Mouse (Mus musculus): Measurements from ENCODE around the gene Xlr5a.
"Not testable (repeated sequence)": the region's sequence is repeated elsewhere in the genome, so short reads cannot be mapped to it uniquely, and the experiment has no call there.

Gene Xlr5a

DNA sequence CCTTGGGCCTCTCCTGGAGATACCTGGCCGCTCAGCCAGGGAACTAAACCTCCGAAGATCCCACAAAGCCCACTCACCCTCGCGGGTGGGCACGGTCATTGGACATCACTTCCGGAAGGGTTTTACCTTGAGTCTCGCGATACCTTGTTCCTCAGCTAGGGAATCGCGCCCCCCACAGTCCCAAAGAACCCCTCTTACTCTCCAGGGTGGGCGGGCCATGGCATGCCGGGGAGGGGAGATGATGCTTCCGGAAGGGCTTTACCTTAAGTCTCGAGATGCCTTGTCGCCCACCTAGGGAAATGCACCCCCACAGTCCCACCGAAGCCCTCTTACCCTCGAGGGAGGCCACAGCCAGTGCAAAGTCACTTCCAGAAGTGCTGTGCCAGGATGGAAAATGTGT is at the start of gene Xlr5a, which contains the start of gene Xlr5c:
Gene Xlr5a (minus strand): TSS at position 101 of the 400 bp plus-strand sequence.
Gene Xlr5c (minus strand): TSS at position 101 of the 400 bp plus-strand sequence.
- not testable (repeated sequence) for DNase-seq (ENCODE audit: low spot score)

GRCm38 (mm10) chrX:73342483-73342895 is 49.7 kb upstream of the Xlr5a start, which contains the start of gene Zfp275:
Zfp275 (plus strand) TSS chrX:73342621.
- DNase-seq (ENCODE audit: low spot score): peak; percentile 57

DNA sequence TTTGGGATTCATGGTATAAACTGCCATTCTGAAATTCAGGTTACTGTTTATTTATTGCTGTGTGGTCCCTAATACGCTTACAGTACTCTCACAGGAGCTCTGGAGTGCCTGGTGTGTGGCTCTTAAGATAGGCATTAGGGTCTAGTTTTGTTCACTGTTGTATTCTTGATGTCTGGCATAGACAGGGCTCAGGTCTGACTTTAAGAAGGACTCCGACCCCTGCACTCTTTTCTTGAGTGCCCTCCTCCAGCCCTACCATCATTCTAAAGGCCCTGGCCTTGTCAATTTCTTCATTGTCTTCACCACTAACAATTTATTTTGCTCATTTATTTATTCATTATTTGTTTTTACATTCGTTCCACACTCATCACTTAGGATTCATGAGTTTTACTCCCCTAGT is 49.3 kb upstream of the Xlr5a start:
- no peak for DNase-seq (ENCODE audit: low spot score)

- no peak for DNase-seq (ENCODE audit: low spot score)
These were observed 48.7 kb upstream of the Xlr5a start for GRCm38 (mm10) chrX:73341473-73341872.

DNA sequence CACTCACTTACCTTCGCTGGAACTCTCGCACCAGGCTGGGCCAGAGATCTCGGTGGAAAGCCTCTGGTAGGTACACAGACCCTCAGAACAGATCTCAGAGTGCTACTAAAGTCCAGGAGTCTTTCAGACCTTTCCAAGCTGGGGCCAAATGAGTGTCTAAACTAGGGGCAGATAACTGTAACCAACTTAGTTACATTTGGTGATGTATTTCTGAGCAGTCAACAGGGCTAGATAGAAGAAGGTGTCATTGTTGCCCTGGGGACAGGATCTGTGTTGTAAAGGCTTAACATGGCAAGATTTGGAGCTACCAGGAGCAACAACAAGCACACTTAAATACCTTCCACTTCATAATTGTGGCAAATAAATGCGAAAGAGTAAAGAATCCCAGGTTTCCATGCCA is 44.0 kb upstream of the Xlr5a start, which contains the start of gene Gm45015:
Gene Gm45015 (minus strand): TSS at position 101 of the 400 bp plus-strand sequence.
- no peak for DNase-seq (ENCODE audit: low spot score)

- DNase-seq (ENCODE audit: low spot score): no peak
These were observed 40.8 kb upstream of the Xlr5a start for GRCm38 (mm10) chrX:73333548-73333947.

- DNase-seq (ENCODE audit: low spot score): no peak
These were observed 34.4 kb upstream of the Xlr5a start for GRCm38 (mm10) chrX:73327215-73327614.

- no peak for DNase-seq (ENCODE audit: low spot score)
These were observed 28.3 kb upstream of the Xlr5a start for GRCm38 (mm10) chrX:73321029-73321428.

GRCm38 (mm10) chrX:73312522-73312921 is 19.7 kb upstream of the Xlr5a start:
- DNase-seq (ENCODE audit: low spot score): peak; percentile 8

DNA sequence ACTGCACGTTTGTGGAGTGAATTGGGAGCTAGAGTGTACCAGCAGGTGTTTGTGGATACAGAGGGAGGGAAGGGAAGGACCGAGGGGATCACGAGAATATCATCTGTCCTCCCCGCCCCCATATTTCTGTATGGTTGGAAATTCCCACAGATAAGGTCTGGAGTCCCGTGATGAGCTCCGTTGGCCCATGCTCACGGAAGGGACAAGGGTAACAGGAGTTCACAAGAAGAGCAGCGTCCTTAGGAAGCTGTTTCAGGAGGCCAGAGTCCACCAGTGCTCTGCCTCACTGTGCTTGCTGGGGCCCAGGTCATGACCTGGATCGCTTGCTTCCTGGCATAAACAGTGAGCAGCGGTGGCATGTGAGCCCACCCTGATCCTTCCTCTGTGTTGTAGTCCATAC is 3.0 kb upstream of the Xlr5a start:
- not testable (repeated sequence) for DNase-seq (ENCODE audit: low spot score)

DNA sequence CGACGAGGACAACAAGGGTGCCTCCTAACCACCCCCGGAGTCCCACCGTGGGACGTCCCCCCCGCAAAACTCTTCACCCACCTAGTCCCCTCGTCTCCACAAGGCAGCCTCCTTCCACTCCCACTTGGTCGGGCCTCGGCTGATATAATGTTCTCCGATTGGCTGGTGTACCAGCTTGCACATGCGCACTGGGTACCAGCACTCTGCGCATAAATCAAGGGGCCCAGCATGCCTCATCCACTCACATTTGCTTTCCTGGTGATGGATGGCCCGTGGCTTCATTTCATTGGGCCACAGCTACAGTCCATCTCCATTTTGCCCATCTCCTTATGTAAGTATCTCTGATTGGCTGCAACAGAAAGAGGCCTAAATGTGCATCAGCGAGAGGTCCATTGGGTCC is 27.5 kb downstream of the Xlr5a start, which contains the start of gene Xlr3c:
Gene Xlr3c (minus strand): TSS at position 121 of the 400 bp plus-strand sequence.
- not testable (repeated sequence) for DNase-seq (ENCODE audit: low spot score)

DNA sequence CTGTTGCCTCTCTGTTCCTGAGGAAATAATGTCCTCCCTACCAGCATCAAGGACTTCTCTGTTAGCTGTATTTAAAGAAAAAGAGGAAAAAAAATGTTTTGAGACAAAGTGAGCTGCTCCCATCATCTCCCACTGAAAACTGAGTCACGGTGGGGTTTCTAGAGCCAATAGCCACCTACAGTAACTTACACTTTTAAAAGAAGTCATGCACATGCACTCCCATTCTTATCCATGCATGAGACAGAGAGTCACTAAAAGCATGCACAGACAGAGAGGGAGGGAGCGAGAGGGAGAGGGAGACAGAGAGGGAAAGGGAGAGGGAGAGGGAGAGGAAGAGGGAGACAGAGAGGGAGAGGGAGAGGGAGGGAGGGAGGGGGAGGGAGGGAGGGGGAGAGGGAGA is 30.3 kb downstream of the Xlr5a start:
- DNase-seq (ENCODE audit: low spot score): not testable (repeated sequence)

- DNase-seq (ENCODE audit: low spot score): not testable (repeated sequence)
These were observed 49.9 kb downstream of the Xlr5a start, which contains the start of gene Xlr4c for GRCm38 (mm10) chrX:73242821-73243325. Xlr4c (minus strand) TSS chrX:73243130.

DNA sequence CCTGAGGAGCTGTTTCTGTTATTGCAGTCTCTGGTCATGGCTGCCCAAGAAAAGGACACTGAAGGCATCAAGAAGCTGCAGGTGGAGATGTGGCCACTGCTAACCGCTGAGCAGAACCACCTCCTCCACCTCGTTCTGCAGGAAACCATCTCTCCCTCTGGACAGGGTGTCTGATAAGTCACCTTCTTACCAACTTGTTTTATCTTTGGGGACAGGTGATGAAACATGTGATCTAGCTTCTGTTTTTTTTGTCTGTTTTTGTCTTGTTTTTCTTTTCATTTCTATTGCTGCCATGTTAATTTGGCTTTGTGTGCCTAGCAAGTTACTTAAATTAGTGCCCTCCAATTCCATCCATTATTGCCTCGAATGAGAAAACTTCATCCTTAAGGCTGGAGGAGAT is 63.5 kb downstream of the Xlr5a start:
- DNase-seq (ENCODE audit: low spot score): no peak

DNA sequence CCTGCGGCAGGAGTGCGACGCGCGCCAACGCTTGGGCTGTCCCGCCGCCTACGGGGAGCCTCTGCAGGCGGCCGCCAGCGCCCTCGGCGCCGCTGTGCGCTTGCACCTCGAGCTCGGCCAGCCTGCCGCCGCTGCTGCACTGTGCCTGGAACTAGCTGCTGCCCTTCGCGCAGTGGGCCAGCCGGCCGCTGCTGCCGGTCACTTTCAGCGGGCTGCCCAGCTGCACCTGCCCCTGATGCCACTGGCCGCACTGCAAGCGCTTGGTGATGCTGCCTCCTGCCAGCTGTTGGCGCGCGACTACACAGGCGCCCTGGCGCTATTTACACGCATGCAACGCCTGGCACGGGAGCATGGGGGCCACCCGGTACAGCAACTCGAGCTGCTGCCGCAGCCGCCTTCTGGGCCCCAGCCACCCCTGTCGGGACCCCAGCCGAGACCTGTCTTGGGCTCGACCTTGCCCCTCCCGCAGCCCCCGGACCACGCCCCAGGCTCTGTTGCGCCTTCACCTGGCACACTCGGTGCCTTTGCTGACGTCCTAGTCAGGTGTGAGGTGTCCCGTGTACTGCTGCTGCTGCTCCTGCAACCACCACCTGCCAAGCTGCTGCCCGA is 64.1 kb downstream of the Xlr5a start:
- peak; percentile 27 for DNase-seq (ENCODE audit: low spot score)

GRCm38 (mm10) chrX:73227914-73228605 is 64.7 kb downstream of the Xlr5a start, which contains the start of gene F8a:
F8a (plus strand) TSS chrX:73228291.
- DNase-seq (ENCODE audit: low spot score): peak; percentile 62

- DNase-seq (ENCODE audit: low spot score): no peak
These were observed 67.4 kb downstream of the Xlr5a start for GRCm38 (mm10) chrX:73225365-73225764.

GRCm38 (mm10) chrX:73213819-73214564 is 78.8 kb downstream of the Xlr5a start, which contains the start of gene Xlr4b:
Xlr4b (plus strand) TSS chrX:73214333.
- not testable (repeated sequence) for DNase-seq (ENCODE audit: low spot score)

DNA sequence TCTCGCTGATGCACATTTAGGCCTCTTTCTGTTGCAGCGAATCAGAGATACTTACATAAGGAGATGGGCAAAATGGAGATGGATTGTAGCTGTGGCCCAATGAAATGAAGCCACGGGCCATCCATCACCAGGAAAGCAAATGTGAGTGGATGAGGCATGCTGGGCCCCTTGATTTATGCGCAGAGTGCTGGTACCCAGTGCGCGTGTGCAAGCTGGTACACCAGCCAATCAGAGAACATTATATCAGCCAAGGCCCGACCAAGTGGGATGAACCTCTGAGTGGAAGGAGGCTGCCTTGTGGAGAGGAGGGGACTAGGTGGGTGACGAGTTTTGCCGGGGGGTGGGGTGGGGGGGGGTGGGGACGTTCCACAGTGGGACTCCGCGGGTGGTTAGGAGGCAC is 100.8 kb downstream of the Xlr5a start, which contains the start of gene Xlr3b:
Gene Xlr3b (plus strand): TSS at position 274 of the 400 bp plus-strand sequence.
- not testable (repeated sequence) for DNase-seq (ENCODE audit: low spot score)

GRCm38 (mm10) chrX:73176889-73177288 is 115.9 kb downstream of the Xlr5a start, which contains the start of gene Spin2d:
Spin2d (minus strand) TSS chrX:73176989.
- DNase-seq (ENCODE audit: low spot score): not testable (repeated sequence)

DNA sequence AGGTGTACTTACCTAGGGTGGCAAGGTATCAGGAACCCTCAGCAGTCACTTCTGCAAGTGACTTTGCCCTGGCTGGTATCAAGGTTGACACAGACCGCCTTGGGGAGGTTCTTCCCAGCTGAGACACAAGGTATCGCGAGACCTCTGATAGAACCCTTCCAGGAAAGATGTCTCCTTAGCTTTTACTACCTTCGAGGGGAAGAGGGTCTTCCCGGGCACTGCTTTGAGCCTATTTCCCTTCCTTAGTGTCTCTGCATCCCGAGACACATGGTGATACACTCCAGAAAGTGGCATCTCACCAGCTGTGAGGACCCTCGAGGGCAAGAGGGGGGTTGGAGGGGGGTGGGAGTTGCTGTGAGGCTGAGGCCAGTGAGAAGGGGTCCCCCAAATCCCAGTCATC is 143.4 kb downstream of the Xlr5a start, which contains the start of gene DXBay18:
Gene DXBay18 (minus strand): TSS at position 101 of the 400 bp plus-strand sequence.
- DNase-seq (ENCODE audit: low spot score): not testable (repeated sequence)

DNA sequence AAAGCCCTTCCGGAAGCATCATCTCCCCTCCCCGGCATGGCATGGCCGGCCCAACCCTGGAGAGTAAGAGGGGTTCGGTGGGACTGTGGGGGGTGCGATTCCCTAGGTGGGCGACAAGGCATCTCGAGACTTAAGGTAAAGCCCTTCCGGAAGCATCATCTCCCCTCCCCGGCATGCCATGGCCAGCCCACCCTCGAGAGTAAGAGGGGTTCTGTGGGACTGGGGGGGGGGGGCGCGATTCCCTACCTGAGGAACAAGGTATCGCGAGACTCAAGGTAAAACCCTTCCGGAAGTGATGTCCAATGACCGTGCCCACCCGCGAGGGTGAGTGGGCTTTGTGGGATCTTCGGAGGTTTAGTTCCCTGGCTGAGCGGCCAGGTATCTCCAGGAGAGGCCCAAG is 144.3 kb downstream of the Xlr5a start, which contains the start of gene Xlr5b:
Gene Xlr5b (plus strand): TSS at position 301 of the 400 bp plus-strand sequence.
- not testable (repeated sequence) for DNase-seq (ENCODE audit: low spot score)

All from urinary bladder, postnatal 25 days (tissue).